Mouse (Mus musculus): ENCODE measurements at regions not wholly inside any gene's neighbourhood (a gene's known extent, or its start where the extent isn't known, plus 50 kb on each side); places are given as distances from the start of the nearest gene placed in this dataset.
"Not testable (repeated sequence)": the region's sequence is repeated elsewhere in the genome, so short reads cannot be mapped to it uniquely, and the experiment has no call there.

DNA sequence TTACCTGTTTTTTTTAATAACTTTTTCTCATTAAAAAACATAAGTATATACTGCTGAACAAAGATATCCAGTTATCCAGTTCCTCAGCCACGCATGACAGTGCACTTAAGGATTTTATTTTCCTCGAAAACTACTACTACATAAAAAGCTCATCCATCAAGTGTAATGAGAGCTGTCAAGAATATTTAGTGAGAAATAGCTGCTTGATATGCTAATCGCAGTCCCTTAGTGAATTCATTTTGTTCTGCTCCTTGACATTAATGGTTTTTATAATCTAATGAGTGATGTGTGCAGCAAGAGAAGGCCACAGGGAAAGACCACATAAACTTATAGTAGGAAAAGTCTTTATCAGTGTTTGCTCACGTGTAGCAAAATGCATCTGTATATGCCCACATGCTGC, 754.0 kb upstream of the Slc39a10 start:
- DNase-seq (ENCODE audit: low read depth in 1 of 2, low spot score in 2 of 2), result no peak

DNA sequence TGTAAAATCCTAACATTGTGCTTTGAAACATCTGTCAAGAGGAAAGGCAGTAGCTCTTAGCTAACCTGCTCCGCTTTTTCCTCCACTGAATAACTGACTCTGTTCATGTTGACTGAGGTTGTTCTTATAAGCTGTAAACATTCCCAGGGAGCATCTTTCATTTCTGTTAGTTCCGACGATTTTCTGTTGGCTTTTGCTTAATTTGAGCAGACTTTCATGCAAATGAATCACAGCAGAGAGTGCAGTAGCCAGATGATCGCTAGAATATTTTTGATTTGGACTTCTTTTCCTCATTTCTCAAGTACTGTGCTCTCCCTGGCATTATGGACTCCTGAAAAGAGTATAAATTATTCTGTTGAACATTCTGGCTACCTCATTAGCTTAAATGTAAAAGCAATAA, 713.9 kb upstream of the Slc39a10 start:
- no peak for DNase-seq (ENCODE audit: low read depth in 1 of 2, low spot score in 2 of 2)

DNA sequence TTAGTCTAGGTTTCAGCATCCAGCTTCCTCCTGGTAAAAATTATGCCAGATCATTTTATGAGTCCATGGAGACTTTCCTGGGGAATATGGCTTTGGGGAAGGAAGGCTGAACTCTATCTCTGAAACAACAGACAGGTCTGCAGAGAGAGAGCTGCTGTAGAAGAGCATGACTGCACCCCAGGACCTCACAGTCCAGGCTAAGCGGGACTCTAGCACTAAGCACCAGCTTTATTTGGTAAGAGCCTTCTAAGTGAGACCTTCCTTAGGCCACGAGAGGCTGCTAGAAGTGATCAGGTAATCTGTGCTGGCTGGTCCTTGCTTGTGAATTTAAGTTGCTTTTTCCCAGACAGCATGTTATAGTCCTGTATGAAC, 711.3 kb upstream of the Slc39a10 start:
- DNase-seq (ENCODE audit: low read depth in 1 of 2, low spot score in 2 of 2), result no peak

DNA sequence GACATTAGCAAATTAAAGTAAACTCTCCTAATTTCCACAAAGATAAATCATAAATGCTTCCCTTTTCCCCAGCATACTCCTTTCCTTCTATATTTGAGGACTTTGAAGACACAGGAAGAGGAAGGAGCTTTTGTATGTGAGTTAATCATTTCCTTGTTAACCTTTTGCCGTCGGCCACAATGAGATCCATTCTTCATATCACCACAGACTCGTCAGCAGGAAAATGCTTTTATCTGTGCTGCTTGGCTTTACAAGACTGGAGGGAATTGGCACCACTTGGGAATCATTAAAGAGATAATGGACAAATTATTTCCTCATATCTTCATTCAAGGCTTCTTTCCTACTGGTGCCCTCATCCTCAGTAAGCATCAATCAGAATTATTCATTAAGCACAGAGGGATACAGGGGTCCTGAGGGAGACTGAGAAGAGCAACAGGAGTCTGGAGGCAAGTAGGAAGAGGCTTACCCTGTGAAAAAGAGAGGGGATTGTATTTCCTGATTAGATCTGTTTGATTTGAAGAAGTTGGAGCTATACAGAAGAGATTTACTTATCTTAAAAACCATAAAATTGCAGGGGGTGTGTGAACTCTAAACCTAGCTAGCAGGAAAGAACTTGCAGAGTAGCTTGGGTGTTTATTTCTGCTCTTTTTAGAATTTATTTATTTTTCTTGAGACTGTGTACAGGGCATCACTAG, 710.8 kb upstream of the Slc39a10 start:
- DNase-seq (ENCODE audit: low read depth in 1 of 2, low spot score in 2 of 2), result no peak

DNA sequence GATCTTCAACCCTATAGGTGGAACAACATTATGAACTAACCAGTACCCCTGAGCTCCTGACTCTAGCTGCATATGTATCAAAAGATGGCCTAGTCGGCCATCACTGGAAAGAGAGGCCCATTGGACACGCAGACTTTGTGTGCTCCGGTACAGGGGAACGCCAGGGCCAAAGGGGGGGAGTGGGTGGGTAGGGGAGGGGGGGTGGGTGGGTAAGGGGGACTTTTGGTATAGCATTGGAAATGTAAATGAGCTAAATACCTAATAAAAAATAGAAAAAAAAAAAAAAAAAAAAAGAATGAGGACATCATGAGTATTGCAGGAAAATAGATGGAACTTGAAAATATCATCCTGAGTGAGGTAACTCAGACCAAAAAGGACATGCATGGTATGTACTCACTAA, 701.0 kb upstream of the Slc39a10 start:
- not testable (repeated sequence) for DNase-seq (ENCODE audit: low read depth in 1 of 2, low spot score in 2 of 2)

DNA sequence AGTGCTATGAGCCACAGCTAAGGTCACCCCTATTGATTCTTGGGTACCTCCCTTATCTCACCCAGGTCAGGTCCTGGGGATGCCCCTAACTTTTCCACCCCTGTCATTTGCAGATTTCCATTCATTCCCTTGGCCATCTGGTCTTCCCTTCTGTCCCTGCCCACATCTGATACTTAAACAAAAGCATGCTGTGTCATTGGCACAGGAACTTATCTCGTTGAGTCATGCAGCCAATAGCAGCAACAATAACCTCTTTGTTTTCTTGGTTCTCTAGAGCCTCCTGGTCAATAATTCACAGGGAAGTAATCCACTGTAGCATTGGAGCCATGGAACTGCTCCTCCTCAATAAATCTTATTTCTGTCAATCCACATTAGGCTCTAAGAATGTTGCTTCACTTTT, 653.0 kb upstream of the Slc39a10 start:
- DNase-seq (ENCODE audit: low read depth in 1 of 2, low spot score in 2 of 2), result no peak

DNA sequence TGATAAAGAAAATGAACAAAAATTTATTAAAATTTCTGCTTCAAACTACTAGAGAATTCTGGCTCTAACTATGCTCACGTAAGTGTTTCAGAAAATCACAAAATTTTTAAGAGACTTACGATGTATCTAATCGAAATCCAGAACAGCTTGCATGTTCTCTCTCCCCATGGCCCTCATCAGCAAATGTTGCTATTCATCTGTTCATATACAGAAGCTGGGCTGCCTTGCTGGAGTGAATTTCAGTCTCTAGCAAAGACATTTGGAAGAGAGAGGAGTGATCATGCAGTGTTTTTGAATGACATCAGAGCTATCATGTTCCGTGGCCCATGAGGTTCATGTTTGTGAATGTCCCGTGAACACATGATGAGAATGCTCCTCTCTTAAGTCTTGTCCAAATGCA, 618.8 kb upstream of the Slc39a10 start:
- no peak for DNase-seq (ENCODE audit: low read depth in 1 of 2, low spot score in 2 of 2)

DNA sequence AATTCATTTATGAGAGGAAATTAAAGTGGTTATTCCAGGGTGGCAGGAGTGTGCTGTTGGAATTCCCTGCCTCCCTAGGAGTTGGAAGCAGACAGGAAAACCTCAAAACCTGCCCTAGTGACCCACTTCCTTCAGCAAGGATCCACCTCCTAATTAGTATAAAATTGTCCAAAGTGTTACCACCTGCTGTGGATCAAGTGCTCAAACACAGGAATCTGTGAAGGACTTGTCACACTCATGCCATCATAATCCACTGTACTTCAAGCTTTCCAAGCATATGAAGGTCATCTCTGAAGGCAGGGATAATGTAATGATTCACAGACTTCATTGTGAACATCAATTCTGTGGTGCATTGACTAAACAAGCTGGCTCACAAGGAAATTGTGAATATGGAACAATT, 615.1 kb upstream of the Slc39a10 start:
- DNase-seq (ENCODE audit: low read depth in 1 of 2, low spot score in 2 of 2), result no peak

DNA sequence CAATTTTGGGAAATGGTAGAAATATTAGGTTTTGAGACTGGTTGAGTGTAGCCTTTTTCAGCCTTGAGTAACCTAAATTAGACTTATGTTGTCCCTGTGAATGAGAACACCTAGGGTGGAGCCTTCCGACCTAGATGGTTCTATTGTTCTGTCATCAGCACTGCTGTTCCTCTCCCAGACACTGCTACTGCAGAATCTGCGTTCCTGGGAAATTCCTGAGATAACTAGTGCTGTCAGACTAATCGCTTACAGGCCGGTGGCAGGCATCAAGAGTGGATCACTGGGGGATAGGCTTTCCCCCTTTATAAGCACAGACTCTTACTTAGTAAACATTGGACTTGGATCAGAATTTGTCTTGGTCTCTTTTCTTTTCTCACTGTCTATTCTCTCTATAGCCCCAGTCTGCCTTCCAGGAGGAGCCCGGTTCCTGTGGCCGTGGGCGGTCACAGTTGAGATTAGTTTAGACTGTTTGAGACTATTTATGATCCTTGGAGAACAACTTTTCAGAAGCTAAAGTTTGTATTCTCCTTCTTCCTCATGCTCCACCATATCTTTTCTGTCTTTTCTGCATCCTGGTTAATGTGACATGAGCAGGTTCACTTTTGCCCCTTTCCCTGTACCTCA, 596.0 kb upstream of the Slc39a10 start:
- DNase-seq (ENCODE audit: low read depth in 1 of 2, low spot score in 2 of 2), result no peak

DNA sequence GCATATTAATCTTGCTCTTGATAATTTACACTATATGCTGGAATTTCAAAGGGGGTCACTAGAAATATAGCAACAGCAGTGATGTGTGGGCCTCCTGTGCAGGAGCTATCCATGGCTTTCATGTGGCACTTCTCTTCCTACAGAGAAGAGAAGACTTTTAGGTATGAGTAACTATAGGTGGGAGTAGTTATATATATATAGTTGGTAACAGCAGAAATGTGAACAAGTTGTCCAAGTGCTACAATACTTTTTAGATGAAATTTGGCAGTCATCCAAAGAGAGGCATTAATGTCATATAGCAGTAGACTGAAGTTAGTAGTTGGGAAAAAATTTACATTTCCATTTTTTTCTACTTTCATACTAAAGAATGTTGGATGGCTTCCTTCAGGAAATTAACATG, 593.4 kb upstream of the Slc39a10 start:
- no peak for DNase-seq (ENCODE audit: low read depth in 1 of 2, low spot score in 2 of 2)

DNA sequence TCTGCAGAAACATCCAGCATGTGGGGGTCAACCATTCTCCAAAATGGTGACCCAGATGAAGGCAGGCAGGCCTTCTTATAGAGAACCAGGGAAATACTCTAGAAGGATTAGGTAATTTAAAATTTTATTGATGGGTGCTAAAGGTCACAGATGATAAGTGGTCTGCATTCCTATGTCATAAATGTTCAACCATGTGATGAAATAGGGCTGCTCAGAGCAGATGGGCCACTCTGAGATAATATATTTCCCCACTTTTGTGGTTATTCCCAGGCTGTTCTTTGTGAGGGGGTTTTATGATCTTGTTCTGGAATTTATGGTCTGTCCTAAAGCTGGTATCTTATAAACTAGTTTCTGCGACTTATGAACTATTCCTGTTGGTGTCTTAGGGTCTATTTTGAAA, 586.4 kb upstream of the Slc39a10 start:
- no peak for DNase-seq (ENCODE audit: low read depth in 1 of 2, low spot score in 2 of 2)

DNA sequence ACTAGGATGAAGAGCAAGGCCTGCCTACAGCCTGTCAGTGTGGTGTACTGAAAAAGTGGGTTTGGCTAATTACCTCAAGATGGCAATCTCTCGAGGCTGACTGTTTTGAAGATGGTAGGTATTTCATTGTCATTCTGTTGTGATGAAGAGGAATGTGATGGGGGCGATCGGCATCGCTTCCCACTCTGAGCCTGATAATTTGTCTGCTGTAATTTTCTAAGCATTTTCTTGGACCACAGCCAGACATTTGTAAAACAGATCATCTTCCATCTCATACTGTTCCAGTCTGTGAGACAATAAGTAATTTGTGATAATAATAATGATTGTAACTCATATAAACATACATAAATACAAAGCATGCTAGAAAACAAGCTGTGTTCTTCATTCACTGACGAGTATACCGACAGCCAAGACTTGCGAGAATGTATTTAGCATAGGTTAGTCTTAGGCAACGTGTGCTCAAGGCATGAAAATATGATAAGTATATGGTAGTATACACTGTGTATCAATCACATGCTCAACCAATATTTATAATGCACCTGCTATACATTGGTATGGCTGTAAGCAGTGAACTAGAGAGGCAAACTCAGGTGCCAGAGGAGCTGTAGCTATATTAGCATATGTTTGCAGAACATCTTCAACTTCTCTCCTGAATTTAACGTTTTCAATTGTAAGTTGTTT, 574.1 kb upstream of the Slc39a10 start:
- DNase-seq (ENCODE audit: low read depth in 1 of 2, low spot score in 2 of 2), result no peak

DNA sequence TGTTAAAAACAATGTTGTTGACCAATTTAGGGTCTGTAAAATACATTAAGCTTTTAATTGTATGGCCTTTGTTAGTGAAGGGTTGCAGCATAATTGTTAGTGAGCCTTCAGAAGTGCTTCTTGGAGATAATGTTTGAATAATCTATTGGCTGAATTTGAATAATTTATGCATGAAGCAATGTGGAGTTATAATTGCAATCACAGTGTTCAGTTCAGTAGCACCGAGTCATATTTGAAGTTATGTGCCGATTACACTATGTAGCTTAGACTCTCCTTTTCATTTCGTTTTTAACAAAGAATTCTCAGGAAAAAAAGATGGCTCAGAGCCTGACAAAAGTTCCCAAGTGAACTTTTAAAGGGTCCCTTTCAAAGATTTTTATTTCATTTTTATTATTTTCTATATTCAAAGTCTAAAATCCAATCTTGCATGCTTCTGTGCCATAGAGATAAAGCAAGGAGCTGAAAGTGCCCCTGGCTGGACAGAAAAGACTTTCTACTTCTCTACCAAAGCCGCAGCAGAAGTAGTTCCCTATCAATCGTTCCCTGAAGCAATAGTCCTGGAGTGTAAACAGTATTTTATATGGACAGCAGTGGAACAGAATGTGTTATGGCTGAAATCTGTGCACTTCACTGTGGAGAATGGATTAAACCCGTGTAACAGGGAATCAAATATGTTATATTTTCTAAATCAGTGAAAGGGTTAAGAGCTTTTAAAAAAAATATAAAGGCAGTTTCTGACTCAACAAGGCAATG, 556.3 kb upstream of the Slc39a10 start:
- DNase-seq (ENCODE audit: low read depth in 1 of 2, low spot score in 2 of 2), result no peak

DNA sequence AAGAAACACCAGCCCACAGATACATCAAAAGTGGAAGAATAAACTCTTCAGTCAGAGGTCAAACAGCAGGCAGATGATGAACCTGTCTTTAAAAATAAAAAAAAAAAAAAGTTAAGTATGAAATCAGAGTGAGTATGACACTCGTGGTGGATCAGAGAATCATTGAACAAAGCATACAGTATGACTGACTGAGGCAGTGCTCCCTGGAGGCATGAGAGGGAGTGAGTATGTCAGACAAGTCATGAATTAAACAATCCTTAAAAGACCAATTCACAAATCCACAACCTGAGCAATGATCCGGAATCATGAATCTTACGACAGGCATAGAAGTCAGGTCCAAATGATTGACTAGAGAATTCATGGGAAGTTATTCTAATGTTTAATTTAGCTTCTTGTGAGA, 555.4 kb upstream of the Slc39a10 start:
- no peak for DNase-seq (ENCODE audit: low read depth in 1 of 2, low spot score in 2 of 2)

DNA sequence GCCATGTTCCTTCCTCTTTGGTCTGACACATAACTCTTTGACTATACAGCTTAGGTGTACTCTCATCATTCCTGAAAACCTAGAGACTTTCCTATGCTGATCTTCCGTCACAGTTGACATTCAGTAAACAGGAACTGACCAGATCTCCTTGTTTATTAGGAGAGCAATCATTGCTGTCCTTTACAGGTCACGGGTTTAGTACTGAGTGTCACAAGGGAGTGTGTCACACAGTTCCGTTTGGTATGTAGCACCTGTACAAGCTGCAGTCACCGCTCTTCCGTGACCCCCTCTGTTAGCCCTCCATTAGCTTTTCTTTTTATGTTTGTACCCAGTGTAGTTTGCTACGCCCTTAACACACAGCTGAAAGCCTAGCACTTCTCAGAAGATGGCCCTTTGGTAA, 553.4 kb upstream of the Slc39a10 start:
- DNase-seq (ENCODE audit: low read depth in 1 of 2, low spot score in 2 of 2), result no peak

DNA sequence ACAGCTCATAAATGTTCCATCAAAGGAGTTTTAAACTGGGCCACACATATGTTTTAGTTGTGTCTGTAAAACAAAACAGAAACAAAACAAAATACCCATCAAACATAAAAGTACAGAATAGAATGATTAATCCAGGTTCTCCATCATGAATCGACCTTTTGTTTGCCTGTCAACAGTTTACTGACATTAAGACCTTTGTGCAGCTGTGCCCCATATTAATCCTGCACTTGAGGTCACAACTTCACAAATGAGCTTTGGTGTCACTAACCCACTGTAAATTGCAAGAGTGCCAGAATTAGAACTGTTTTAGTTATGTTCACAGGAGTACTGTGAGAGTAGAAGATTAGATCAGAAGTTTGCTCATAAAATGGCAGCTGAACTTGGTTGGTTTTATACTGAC, 540.2 kb upstream of the Slc39a10 start:
- DNase-seq (ENCODE audit: low read depth in 1 of 2, low spot score in 2 of 2), result no peak

DNA sequence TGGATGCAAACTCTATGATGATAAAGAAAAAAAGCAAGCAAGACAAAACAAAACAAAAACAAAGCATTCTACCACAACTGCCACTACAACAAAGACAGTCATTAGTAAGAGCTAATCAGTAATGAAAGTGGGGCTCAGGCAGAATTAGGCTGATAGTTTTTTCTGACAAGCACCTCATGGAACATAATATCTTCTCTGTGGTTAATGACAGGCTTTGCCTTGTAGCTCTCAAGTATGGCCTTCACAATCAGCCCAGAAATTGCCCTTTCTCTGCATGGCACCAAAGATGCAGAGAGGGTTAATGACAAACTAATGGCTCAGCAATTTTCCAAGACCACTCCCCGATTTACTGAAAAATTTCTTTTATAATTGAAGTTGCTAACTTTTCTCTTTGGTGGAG, 512.5 kb upstream of the Slc39a10 start:
- DNase-seq (ENCODE audit: low read depth in 1 of 2, low spot score in 2 of 2), result no peak

DNA sequence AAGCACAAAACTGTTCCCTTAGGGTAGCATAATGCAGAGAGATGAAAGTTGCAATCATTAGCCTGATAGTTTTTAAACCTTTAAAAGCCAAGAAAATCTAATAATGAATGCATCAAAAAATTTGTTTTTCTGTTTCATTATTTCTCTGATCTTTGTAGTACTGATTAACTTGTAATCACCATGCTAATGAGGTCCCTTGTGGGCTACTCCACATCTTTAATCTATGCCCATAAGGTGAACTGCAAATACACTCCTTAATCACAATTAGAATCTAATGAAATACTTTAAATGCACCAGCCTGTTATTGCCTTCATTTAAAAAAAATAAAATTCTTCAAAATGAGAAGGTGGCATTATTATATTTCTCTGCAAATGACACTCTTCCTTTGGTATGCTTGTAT, 493.9 kb upstream of the Slc39a10 start:
- DNase-seq (ENCODE audit: low read depth in 1 of 2, low spot score in 2 of 2), result no peak

DNA sequence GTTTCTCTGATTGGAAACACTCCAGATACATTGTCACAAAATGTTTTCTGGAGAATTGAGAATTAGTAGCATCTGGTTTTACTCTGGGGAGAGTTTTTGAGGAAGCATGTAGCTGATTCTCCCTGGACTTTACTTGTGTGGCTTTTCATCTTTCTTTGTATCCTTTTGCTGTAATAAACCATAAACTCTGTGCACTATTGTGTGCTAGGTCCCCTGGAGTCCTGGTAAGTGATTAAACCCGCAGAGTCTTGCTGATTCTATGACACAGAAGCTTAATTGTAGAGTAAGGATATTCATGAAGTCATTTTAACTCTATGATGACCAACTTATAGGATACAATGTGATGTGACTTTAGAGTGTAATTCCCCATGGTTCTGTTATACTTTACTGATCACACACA, 486.1 kb upstream of the Slc39a10 start:
- DNase-seq (ENCODE audit: low read depth in 1 of 2, low spot score in 2 of 2), result no peak

DNA sequence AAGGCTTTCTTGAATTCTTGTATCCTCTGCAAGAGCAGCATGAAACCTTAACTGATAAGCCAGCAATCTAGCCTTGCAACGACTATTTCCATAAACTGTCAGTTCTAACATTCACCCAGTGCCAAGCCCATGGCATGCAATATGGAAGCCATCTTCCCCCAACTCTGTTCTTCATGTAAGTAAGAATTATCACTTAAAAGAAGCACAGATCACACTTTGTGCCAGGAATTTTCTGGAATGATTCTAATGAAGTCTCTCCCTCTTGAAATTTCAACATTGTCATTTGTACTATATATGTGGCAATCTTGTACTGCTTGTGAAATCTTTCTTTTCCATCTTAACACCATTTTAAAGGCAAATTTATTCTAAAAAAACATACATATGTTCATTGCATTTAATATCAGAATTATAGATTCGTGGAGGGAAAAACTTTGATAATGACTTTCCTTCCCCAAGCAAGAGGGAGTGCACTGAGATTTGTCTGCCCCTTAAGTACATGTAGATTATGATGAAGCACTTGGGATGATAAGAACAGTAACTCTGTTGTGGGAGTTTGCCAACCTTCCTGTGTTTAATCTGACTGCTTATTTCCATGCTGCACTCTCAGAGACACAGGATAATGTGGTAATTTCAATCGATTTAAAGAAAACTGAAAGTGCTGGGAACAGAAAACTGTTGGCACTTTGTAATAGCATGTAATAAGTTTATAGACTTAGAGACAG, 447.2 kb upstream of the Slc39a10 start:
- DNase-seq (ENCODE audit: low read depth in 1 of 2, low spot score in 2 of 2), result no peak

DNA sequence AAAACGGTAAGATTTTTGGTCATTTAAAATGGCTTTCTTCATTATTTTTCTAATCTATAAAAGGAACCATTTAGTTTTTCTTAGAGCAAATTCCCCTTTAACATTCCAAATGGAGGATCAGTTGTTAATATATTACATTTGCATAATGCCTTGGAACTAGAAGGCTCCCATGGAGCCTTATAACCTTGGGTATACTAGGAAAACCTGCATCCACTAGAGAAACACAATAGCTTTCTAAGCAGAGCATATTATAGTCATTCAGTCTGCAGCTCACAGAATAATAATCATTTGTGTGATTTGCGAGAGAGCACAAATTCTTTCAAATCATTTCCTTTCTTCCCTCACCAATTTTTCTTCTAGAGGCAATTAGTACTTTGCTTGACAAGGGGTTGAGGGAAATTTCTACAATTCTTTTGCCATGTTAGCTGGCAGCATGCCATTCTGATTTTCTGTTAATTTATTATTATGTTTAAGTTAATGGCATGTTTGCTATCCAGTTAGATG, 418.0 kb upstream of the Slc39a10 start:
- no peak for DNase-seq (ENCODE audit: low read depth in 1 of 2, low spot score in 2 of 2)

Measured in monocyte, adult 2 months (primary cell).